Mouse (Mus musculus) brown adipose tissue, adult 24 weeks (tissue): ENCODE measurements around the gene Tmem248. TPM values are rescaled to one million over a fixed set of nuclear protein-coding genes. Genes with fewer than 3 reads are reported as not detected.

ENCODE experiments used
- polyA plus RNA-seq: library from polyadenylated mRNA; stranded (reverse); fragments of >200 nt; gene quantifications from 2 replicates; pipeline ENCODE4 v1.2.4, GENCODE M21; 2012; ENCODE audit not compliant: missing spikeins, insufficient read depth, insufficient read length

Tmem248 gene
- polyA plus RNA-seq, 1 experiment = 22.1 TPM

Other genes with a start within 250 kb of the Tmem248 start
- gene Gusb, start 214.0 kb upstream of the Tmem248 start, polyA plus RNA-seq = 16.5 and 18.5 TPM in 2 replicates
- gene Asl, start 187.8 kb upstream of the Tmem248 start, polyA plus RNA-seq = 23.4 and 27.8 TPM in 2 replicates
- gene Crcp, start 187.8 kb upstream of the Tmem248 start, polyA plus RNA-seq = 21.9 and 23.3 TPM in 2 replicates
- 11.6 and 14.3 TPM in 2 replicates for gene Tpst1, start 143.8 kb upstream of the Tmem248 start, polyA plus RNA-seq
- gene Kctd7, start 72.2 kb upstream of the Tmem248 start, polyA plus RNA-seq = 1.2 and 1.5 TPM in 2 replicates
- gene Rabgef1, start 45.3 kb upstream of the Tmem248 start, polyA plus RNA-seq = 16.7 and 19.1 TPM in 2 replicates
- 74.0 and 81.0 TPM in 2 replicates for gene Sbds, start 38.4 kb downstream of the Tmem248 start, polyA plus RNA-seq
- 6.4 and 6.5 TPM in 2 replicates for gene Tyw1, start 38.5 kb downstream of the Tmem248 start, polyA plus RNA-seq
- gene Caln1, start 152.4 kb downstream of the Tmem248 start, polyA plus RNA-seq = not detected in 2 replicates
- not detected in 2 replicates for gene A330070K13Rik, start 167.6 kb downstream of the Tmem248 start, polyA plus RNA-seq